Mouse (Mus musculus) hindbrain, embryonic 10.5 days (tissue): ENCODE results near the gene Ikbip. TPM values are rescaled to one million over a fixed set of nuclear protein-coding genes. Genes with fewer than 3 reads are reported as not detected.

ENCODE experiments used
- DNase-seq: peaks from one replicate; pipeline ENCODE4 v3.0.0-alpha.2; 2017; ENCODE audit warnings: low spot score
- H3K27ac ChIP-seq: fragments of 300-500 bp; sonication (generic); 2 replicates; pipeline ENCODE4 v1.5.1; 2016; ENCODE audit warnings: mild to moderate bottlenecking, moderate library complexity
- H3K27me3 ChIP-seq: fragments of 300-500 bp; sonication (generic); 2 replicates; pipeline ENCODE4 v1.6.1; 2016; ENCODE audit warnings: mild to moderate bottlenecking; ENCODE audit not compliant: poor library complexity, insufficient read depth, severe bottlenecking
- H3K36me3 ChIP-seq: fragments of 300-500 bp; sonication (generic); 2 replicates; pipeline ENCODE4 v1.6.1; 2016; ENCODE audit warnings: mild to moderate bottlenecking, moderate library complexity
- H3K4me1 ChIP-seq: fragments of 300-500 bp; sonication (generic); replicated peaks from 2 replicates; pipeline ENCODE4 v1.6.1; 2016; ENCODE audit warnings: mild to moderate bottlenecking
- H3K4me3 ChIP-seq: fragments of 300-500 bp; sonication (generic); 2 replicates; pipeline ENCODE4 v1.5.1; 2016; ENCODE audit warnings: mild to moderate bottlenecking, moderate library complexity
- H3K9me3 ChIP-seq: fragments of 300-500 bp; sonication (generic); 2 replicates; pipeline ENCODE4 v1.6.1; 2016; ENCODE audit warnings: mild to moderate bottlenecking, moderate library complexity
- WGBS: fragments of 180-500 bp; shearing (Covaris S2); methylation state at CpG from one replicate; pipeline ENCODE4 v1.1.7; 2016; 5-methylcytosine and 5-hydroxymethylcytosine counted together
- polyA plus RNA-seq: library from polyadenylated mRNA; unstranded; fragments of >200 nt; fragmentation: Nextera tagmentation; extraction: Ambion mirVana; gene quantifications from 2 replicates; pipeline ENCODE4 v1.2.1, GENCODE M21; 2016

The Ikbip gene
- polyA plus RNA-seq, 1 experiment from 2014 or later = 19.5 TPM

DNA sequence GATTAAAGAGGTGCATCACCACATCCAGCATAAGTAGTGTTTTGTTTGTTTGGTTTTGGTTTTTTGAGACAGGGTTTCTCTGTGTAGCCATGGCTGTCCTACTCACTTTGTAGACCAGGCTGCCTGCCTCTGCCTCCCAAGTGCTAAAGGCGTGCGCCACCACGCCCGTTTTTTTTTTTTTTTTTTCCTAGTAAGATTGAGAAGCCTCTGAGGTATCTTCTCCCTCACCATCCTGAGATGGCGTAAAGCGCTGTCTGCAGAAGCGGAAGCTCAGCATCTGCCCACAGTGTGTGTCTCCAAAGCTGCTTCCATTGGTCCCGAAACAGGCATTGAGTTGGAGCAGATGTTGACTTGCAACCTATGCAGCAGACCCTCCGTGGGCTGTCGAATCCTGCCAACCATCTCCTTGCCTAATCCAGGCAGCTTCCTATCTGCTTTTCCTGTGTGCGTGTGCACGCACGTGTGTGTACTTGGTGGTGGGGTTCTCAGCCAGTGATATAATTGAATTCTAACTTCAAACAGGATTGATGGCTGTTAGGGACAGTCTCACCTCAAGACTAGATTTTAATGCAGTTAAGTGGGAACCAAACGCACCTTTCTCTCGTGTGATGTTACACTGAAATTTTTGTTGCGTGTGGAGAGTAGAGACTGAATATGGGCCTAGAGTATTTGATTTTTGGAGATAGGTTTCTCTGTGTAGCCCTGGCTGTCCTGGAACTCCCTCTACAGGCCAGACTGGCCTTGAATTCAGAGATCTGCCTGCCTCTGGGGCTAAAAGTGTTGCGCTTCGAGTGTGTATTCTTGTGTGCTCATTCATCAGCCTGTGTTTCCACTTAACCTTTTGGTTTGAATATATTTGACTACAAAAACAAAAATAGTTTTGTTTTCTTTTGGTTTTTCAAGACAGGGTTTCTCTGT is 60.8 kb downstream of the Ikbip start:
- H3K27ac ChIP-seq = no peak overlapping the region
- WGBS = 77% methylated on average over 18 of the region's 18 CpGs
- DNase-seq = no peak

DNA sequence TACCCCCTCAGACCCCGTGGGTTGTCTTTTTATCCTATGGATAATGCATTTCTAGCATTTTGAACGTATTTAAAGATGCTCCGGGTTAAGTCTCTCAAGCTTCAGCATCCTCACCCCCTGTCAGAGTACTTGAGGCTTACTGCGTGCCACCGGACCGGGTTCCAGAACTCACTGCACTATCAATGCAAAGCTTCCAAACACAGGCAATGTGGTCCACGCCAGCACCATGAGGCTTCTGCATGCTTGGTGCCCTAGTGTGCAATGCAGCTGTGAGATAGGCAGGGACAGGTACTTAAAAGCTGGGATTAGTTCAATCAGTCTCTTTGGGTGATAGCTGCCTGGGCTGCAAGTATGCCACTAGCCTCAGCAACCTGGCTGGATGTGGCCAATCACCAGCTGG is 62.7 kb downstream of the Ikbip start:
- Histone ChIP-seq H3K4me1 (no peaks in the 10 kb centered on the region), H3K27ac (no peak overlapping the region), H3K36me3 (peaks cover 60% of the 10 kb centered on the region), H3K27me3 (no peaks in the 10 kb centered on the region), H3K9me3 (no peaks in the 10 kb centered on the region), H3K4me3 (no peak overlapping the region)
- WGBS = 95% methylated on average over 7 of the region's 7 CpGs
- no peak for DNase-seq

More for the DNA sequence above, 60.8 kb downstream of the Ikbip start:
- Histone ChIP-seq H3K36me3 (peaks cover 42% of the 10 kb centered on the region), H3K4me1 (no peaks in the 10 kb centered on the region), H3K27me3 (no peaks in the 10 kb centered on the region), H3K9me3 (no peaks in the 10 kb centered on the region), H3K4me3 (no peak overlapping the region)

Other genes starting within 250 kb of the Ikbip start
- 21.4 and 23.0 TPM in 2 replicates for gene Apaf1, start 170 bp upstream of the Ikbip start, polyA plus RNA-seq
- gene Slc25a3, start 41.1 kb downstream of the Ikbip start, polyA plus RNA-seq = 384 and 413 TPM in 2 replicates
- 234 and 258 TPM in 2 replicates for gene Tmpo, start 98.4 kb downstream of the Ikbip start, polyA plus RNA-seq